Mouse (Mus musculus) thymus, postnatal 4 days (tissue): ENCODE data around the gene Map3k19.

Source experiments
- DNase-seq: peaks from one replicate; pipeline ENCODE4 v3.0.0; 2021

Gene Map3k19

GRCm38 (mm10) chr1:127854486-127855222 lies at the start of gene Map3k19:
Map3k19 (minus strand) TSS chr1:127855031.
- DNase-seq: no peak

- DNase-seq: no peak
Observed at GRCm38 (mm10) chr1:127899401-127899800, 44.6 kb upstream of the Map3k19 start.

GRCm38 (mm10) chr1:127869276-127869675 lies 14.4 kb upstream of the Map3k19 start:
- DNase-seq: no peak

GRCm38 (mm10) chr1:127868300-127869261 lies 13.8 kb upstream of the Map3k19 start, which contains the start of gene Rab3gap1:
Rab3gap1 (plus strand) TSS chr1:127868773.
- peak; percentile 96 for DNase-seq

GRCm38 (mm10) chr1:127863806-127864205 lies 9.0 kb upstream of the Map3k19 start:
- DNase-seq: no peak

GRCm38 (mm10) chr1:127861900-127862299 lies 7.1 kb upstream of the Map3k19 start:
- no peak for DNase-seq

- no peak for DNase-seq
Observed at GRCm38 (mm10) chr1:127860492-127860891, 5.7 kb upstream of the Map3k19 start.

GRCm38 (mm10) chr1:127859799-127860400 lies 5.1 kb upstream of the Map3k19 start:
- DNase-seq: no peak

- no peak for DNase-seq
Observed at GRCm38 (mm10) chr1:127858945-127859648, 4.3 kb upstream of the Map3k19 start.

GRCm38 (mm10) chr1:127850075-127850610 lies 4.7 kb downstream of the Map3k19 start:
- DNase-seq: no peak

GRCm38 (mm10) chr1:127845472-127845871 lies 9.4 kb downstream of the Map3k19 start:
- DNase-seq: no peak

- no peak for DNase-seq
Observed at GRCm38 (mm10) chr1:127838602-127839001, 16.2 kb downstream of the Map3k19 start.

GRCm38 (mm10) chr1:127836619-127837018 lies 18.2 kb downstream of the Map3k19 start:
- no peak for DNase-seq

GRCm38 (mm10) chr1:127834202-127834601 lies 20.6 kb downstream of the Map3k19 start:
- DNase-seq: no peak

- DNase-seq: no peak
Observed at GRCm38 (mm10) chr1:127833714-127834113, 21.1 kb downstream of the Map3k19 start.

- peak; percentile 67 for DNase-seq
Observed at GRCm38 (mm10) chr1:127830215-127830921, 24.5 kb downstream of the Map3k19 start.

GRCm38 (mm10) chr1:127827325-127827724 lies 27.5 kb downstream of the Map3k19 start:
- peak; percentile 26 for DNase-seq

GRCm38 (mm10) chr1:127816381-127816780 lies 38.5 kb downstream of the Map3k19 start:
- DNase-seq: no peak

- DNase-seq: no peak
Observed at GRCm38 (mm10) chr1:127812929-127813328, 41.9 kb downstream of the Map3k19 start.

GRCm38 (mm10) chr1:127808671-127809070 lies 46.2 kb downstream of the Map3k19 start:
- DNase-seq: no peak

- DNase-seq: no peak
Observed at GRCm38 (mm10) chr1:127802916-127803315, 51.9 kb downstream of the Map3k19 start.

GRCm38 (mm10) chr1:127796752-127797151 lies 58.1 kb downstream of the Map3k19 start:
- DNase-seq: no peak
